8 mouse cellular contexts compared by ENCODE assay signal in genomic region chr2:29965250-29965843, GRCm38 (mm10). TPM values are rescaled to one million over a fixed set of nuclear protein-coding genes. Genes with fewer than 3 reads are reported as not detected.
DNase-seq lines count a peak whose midpoint lies in the region; ATAC-seq lines count a peak whose summit lies in the region.

TSS of gene Sptan1 (plus strand) at chr2:29965560.

- H3K36me3 ChIP-seq in hindbrain, embryonic 13.5 days: peaks cover 19% of the 10 kb centered on the region

- no peaks in the 10 kb centered on the region for H3K9me3 ChIP-seq in hindbrain, embryonic 13.5 days

- H3K27ac ChIP-seq in hindbrain, embryonic 13.5 days: peak within 1 kb of the TSS; percentile 98

- no peaks in the 10 kb centered on the region for H3K27me3 ChIP-seq in hindbrain, embryonic 13.5 days

- ATAC-seq in hindbrain, embryonic 13.5 days (ENCODE audit: low FRiP score): peak; percentile 99

- peak within 1 kb of the TSS; percentile 91 for H3K4me3 ChIP-seq in hindbrain, embryonic 13.5 days

- peaks cover 59% of the 10 kb centered on the region for H3K4me1 ChIP-seq in hindbrain, embryonic 13.5 days (replicated peaks)

- under 1% methylated on average over 70 of the region's 82 CpGs for WGBS in hindbrain, embryonic 13.5 days

- H3K4me2 ChIP-seq in hindbrain, embryonic 13.5 days: peak within 1 kb of the TSS; percentile 76

- peak; percentile 98 for DNase-seq in NIH3T3 (ENCODE audit: low read depth)
- peak; percentile 99 to 100 for DNase-seq in cerebellum, postnatal 10 days
- peak; percentile 89 to 94 for DNase-seq in frontal cortex, postnatal 14 days (ENCODE audit: low spot score in 2 of 2)
- DNase-seq in layer of hippocampus, postnatal 25 days (ENCODE audit: extremely low spot score in 1 of 2, low spot score in 1 of 2): peak; percentile 98 to 99
- peak; percentile 95 for DNase-seq in lung, postnatal 25 days (ENCODE audit: low spot score)
- peak; percentile 95 for DNase-seq in retina, embryonic 14.5 days (ENCODE audit: low spot score)
- DNase-seq in thymus, postnatal 4 days: peak; percentile 99

- peak within 1 kb of the TSS; percentile 99 for H3K9ac ChIP-seq in hindbrain, embryonic 13.5 days

RNA-seq across cellular contexts. Expression of gene Sptan1, which starts in this region (rescaled TPM):
- polyA plus RNA-seq in hindbrain, embryonic 13.5 days (2015; fragmentation: Nextera tagmentation; extraction: Ambion mirVana): 192 and 203 TPM in 2 replicates
- total RNA-seq in layer of hippocampus, postnatal 25 days (2021): 100 to 1,000 TPM; 838 to 951 TPM

Comparison
In these comparisons a context has a peak if more than half of its experiments do, and no peak if none do; other contexts are left out.
1. Peak in every context shown above with its lines: DNase-seq, ATAC-seq, H3K4me3 ChIP-seq and H3K27ac ChIP-seq.